Mouse (Mus musculus): ENCODE data around the gene C1galt1. TPM values are rescaled to one million over a fixed set of nuclear protein-coding genes. Genes with fewer than 3 reads are reported as not detected.

Gene C1galt1
- total and polyA plus RNA-seq, 3 experiments = 13.2 to 14.4 TPM; not detected in 1

DNA sequence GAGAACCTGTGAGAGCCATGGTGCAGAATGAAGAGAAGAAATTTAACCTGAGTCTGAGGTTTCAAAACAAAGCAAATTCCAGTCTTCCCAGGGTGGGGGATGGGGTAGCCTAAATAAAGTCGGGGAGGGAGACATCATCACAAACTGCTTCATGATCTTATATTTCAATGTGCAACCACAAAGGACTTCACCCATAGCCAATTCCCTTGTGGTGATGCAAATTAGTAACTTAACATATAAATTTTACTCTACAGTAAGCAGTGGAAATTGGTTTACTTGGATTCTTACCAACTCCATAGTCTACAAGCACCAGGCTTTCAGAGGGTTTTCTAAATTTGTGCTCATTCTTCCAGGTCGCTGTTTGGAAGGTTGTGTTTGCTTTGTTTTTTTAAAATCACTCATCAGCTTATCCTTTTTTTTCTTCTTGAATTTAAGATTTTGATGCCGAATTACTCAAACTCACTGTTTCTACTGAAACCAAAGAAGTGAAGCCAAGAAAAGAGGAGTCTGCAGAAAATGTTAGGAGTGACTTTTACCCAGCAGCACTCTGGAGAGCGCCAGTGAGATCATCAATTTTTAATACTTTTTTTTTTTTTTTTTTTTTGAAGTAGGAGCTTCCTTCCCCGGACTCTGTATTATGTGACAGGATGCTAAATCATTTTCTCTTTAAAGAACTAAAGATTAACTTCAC is 41.5 kb downstream of the C1galt1 start:
- DNase-seq (ENCODE audit: low read depth, low spot score) = no peak
- no peak overlapping the region for H3K4me3 ChIP-seq (ENCODE audit: control insufficient read depth in 1 of 2, insufficient read depth in 1 of 2, low read depth in 2 of 2, low read length in 2 of 2)
- no peaks in the 10 kb centered on the region; a peak in 2 of 4 replicates for H3K27me3 ChIP-seq (ENCODE audit: control insufficient read depth in 1 of 2, insufficient read depth in 2 of 2, low read length in 2 of 2)
- no peaks in the 10 kb centered on the region for H3K79me2 ChIP-seq (ENCODE audit: control insufficient read depth, insufficient read depth, low read length, poor library complexity)
- peaks cover 0 to 2% of the 10 kb centered on the region in 2 experiments; a peak in 1 of 4 replicates for H3K4me1 ChIP-seq (ENCODE audit: control insufficient read depth in 1 of 2, insufficient read depth in 2 of 2, low read length in 2 of 2)
- TF ChIP-seq TAL1 (IDR thresholded peaks at IDR 0.05; ENCODE audit: low read length) = no peak
- peak; percentile 64 for TF ChIP-seq ZNF384 (IDR thresholded peaks at IDR 0.05; ENCODE audit: low read depth, low read length)
- TF ChIP-seq MXI1 (IDR thresholded peaks at IDR 0.05; ENCODE audit: low read depth, low read length) = no peak
- TF ChIP-seq SMC3 (IDR thresholded peaks at IDR 0.05; ENCODE audit: low read depth, low read length) = no peak
- TF ChIP-seq UBTF (IDR thresholded peaks at IDR 0.05; ENCODE audit: borderline replicate concordance, insufficient read depth, low read depth, low read length) = no peak
- TF ChIP-seq MAZ (IDR thresholded peaks at IDR 0.05; ENCODE audit: low read depth, low read length) = no peak
- no peak overlapping the region for H3K27ac ChIP-seq (ENCODE audit: control insufficient read depth, low read depth, low read length)
- H3K9ac ChIP-seq (ENCODE audit: control insufficient read depth, low read depth, low read length, poor library complexity, severe bottlenecking) = no peak overlapping the region
- H3K9me3 ChIP-seq (replicated peaks; ENCODE audit: insufficient read depth, low read length) = no peaks in the 10 kb centered on the region
- no peaks in the 10 kb centered on the region for H3K36me3 ChIP-seq (ENCODE audit: control insufficient read depth in 1 of 2, insufficient read depth in 2 of 2, low read length in 2 of 2)

GRCm38 (mm10) chr6:7886685-7887004 is 42.0 kb downstream of the C1galt1 start:
- no peak overlapping the region for H3K9ac ChIP-seq (ENCODE audit: control insufficient read depth, low read depth, low read length, poor library complexity, severe bottlenecking)
- no peak overlapping the region for H3K4me3 ChIP-seq (ENCODE audit: control insufficient read depth in 1 of 2, insufficient read depth in 1 of 2, low read depth in 2 of 2, low read length in 2 of 2)
- DNase-seq (ENCODE audit: low read depth, low spot score) = no peak
- TF ChIP-seq ELF1 (IDR thresholded peaks at IDR 0.05; ENCODE audit: low read depth, low read length) = no peak
- TF ChIP-seq RAD21 (IDR thresholded peaks at IDR 0.05; ENCODE audit: low read depth, low read length) = no peak
- no peak for TF ChIP-seq POLR2AphosphoS5 (IDR thresholded peaks at IDR 0.05; ENCODE audit: borderline replicate concordance, low read depth, low read length)
- no peak for TF ChIP-seq ZC3H11A (IDR thresholded peaks at IDR 0.05; ENCODE audit: low read depth, low read length)
- no peak for TF ChIP-seq MYB (IDR thresholded peaks at IDR 0.05; ENCODE audit: low read depth, low read length)
- TF ChIP-seq USF1 (IDR thresholded peaks at IDR 0.05; ENCODE audit: low read depth, low read length) = no peak
- no peak overlapping the region for H3K27ac ChIP-seq (ENCODE audit: control insufficient read depth, low read depth, low read length)
- no peaks in the 10 kb centered on the region; a peak in 2 of 4 replicates for H3K27me3 ChIP-seq (ENCODE audit: control insufficient read depth in 1 of 2, insufficient read depth in 2 of 2, low read length in 2 of 2)
- no peaks in the 10 kb centered on the region for H3K79me2 ChIP-seq (ENCODE audit: control insufficient read depth, insufficient read depth, low read length, poor library complexity)
- H3K4me1 ChIP-seq (ENCODE audit: control insufficient read depth in 1 of 2, insufficient read depth in 2 of 2, low read length in 2 of 2) = no peaks in the 10 kb centered on the region
- no peaks in the 10 kb centered on the region for H3K36me3 ChIP-seq (ENCODE audit: control insufficient read depth in 1 of 2, insufficient read depth in 2 of 2, low read length in 2 of 2)
- H3K9me3 ChIP-seq (replicated peaks; ENCODE audit: insufficient read depth, low read length) = no peaks in the 10 kb centered on the region

DNA sequence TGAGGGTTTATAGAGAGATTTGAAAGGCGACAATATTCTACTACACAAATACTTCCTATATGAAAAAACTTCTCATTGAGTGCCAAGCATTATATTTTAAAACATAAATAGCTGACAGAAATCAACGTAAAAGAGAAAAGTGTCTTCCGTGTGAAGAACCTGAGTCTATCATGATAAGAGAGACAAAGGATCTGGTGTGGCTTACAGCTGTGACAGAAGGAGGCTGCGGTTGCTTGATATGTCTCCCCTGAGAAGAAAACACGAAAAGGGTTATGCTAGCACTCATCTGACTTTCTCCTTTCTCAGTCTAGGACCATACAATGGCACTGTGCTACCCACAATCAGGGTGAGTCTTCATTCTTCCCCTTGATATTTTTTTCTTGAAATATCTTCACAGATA is 51.7 kb downstream of the C1galt1 start:
- no peaks in the 10 kb centered on the region for H3K36me3 ChIP-seq (ENCODE audit: control insufficient read depth in 1 of 2, insufficient read depth in 2 of 2, low read length in 2 of 2)
- H3K79me2 ChIP-seq (ENCODE audit: control insufficient read depth, insufficient read depth, low read length, poor library complexity) = no peaks in the 10 kb centered on the region
- no peak overlapping the region for H3K27ac ChIP-seq (ENCODE audit: control insufficient read depth, low read depth, low read length)
- H3K4me1 ChIP-seq (ENCODE audit: control insufficient read depth in 1 of 2, insufficient read depth in 2 of 2, low read length in 2 of 2) = no peaks in the 10 kb centered on the region
- no peaks in the 10 kb centered on the region for H3K9me3 ChIP-seq (replicated peaks; ENCODE audit: insufficient read depth, low read length)
- H3K9ac ChIP-seq (ENCODE audit: control insufficient read depth, low read depth, low read length, poor library complexity, severe bottlenecking) = no peak overlapping the region
- H3K27me3 ChIP-seq (ENCODE audit: control insufficient read depth in 1 of 2, insufficient read depth in 2 of 2, low read length in 2 of 2) = no peaks in the 10 kb centered on the region
- peak; percentile 32 for DNase-seq (ENCODE audit: low read depth, low spot score)
- no peak overlapping the region for H3K4me3 ChIP-seq (ENCODE audit: control insufficient read depth in 1 of 2, insufficient read depth in 1 of 2, low read depth in 2 of 2, low read length in 2 of 2)
- TF ChIP-seq TBP (IDR thresholded peaks at IDR 0.05; ENCODE audit: low read depth, low read length) (no peak), ZKSCAN1 (IDR thresholded peaks at IDR 0.05; ENCODE audit: low read depth, low read length) (no peak), ZC3H11A (IDR thresholded peaks at IDR 0.05; ENCODE audit: low read depth, low read length) (no peak), TCF12 (IDR thresholded peaks at IDR 0.05; ENCODE audit: low read depth, low read length) (peak; percentile 55; the same call in 1 of the 2 replicates), MAZ (IDR thresholded peaks at IDR 0.05; ENCODE audit: low read depth, low read length) (no peak), BHLHE40 (IDR thresholded peaks at IDR 0.05; ENCODE audit: borderline replicate concordance, low read depth, low read length) (no peak), MXI1 (IDR thresholded peaks at IDR 0.05; ENCODE audit: low read depth, low read length) (no peak), EP300 (IDR thresholded peaks at IDR 0.05; ENCODE audit: low read depth in 1 of 2, low read length in 2 of 2) (peak; percentile 41 to 43; a peak in 2 of 4 replicates), POLR2AphosphoS5 (IDR thresholded peaks at IDR 0.05; ENCODE audit: borderline replicate concordance, low read depth, low read length) (no peak), HCFC1 (IDR thresholded peaks at IDR 0.05; ENCODE audit: low read depth, low read length) (no peak), SIN3A (IDR thresholded peaks at IDR 0.05; ENCODE audit: low read length) (no peak), USF1 (IDR thresholded peaks at IDR 0.05; ENCODE audit: low read depth, low read length) (no peak), GABPA (IDR thresholded peaks at IDR 0.05; ENCODE audit: low read depth, low read length) (no peak), MYB (IDR thresholded peaks at IDR 0.05; ENCODE audit: low read depth, low read length) (no peak), GATA1 (IDR thresholded peaks at IDR 0.05; ENCODE audit: low read depth, low read length) (peak; percentile 35; the same call in 1 of the 2 replicates), UBTF (IDR thresholded peaks at IDR 0.05; ENCODE audit: borderline replicate concordance, insufficient read depth, low read depth, low read length) (no peak), RCOR1 (IDR thresholded peaks at IDR 0.05; ENCODE audit: low read depth, low read length) (no peak), MAX (IDR thresholded peaks at IDR 0.05; ENCODE audit: low read length) (no peak), ZMIZ1 (IDR thresholded peaks at IDR 0.05; ENCODE audit: low read depth, low read length) (no peak)
